Mouse (Mus musculus): ENCODE results near the gene Ppp1r26.

DNA sequence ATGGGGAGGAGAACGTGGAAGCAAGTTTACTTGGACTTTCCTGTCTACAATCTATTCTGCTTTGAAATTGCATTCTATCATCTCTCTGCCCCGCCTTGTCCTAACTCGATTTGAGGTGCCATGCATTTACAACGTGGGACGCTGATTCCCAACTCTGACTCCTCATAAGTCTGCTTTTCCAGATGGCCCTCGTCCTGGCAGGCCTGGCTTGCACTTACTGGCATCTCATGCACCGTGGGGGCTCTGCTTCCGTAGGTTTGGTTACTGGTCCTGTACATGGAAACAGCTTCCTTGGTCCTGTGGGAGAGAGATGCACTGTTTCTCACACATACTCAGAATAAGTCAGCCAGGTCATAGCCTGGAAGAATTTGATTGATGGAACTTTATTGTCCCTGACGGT is 18.3 kb downstream of the Ppp1r26 start:
- TF ChIP-seq CTCF (IDR thresholded peaks at IDR 0.05) (no peak), POLR2A (IDR thresholded peaks at IDR 0.05; ENCODE audit: insufficient read depth, low read depth, low read length) (no peak), EP300 (IDR thresholded peaks at IDR 0.05; ENCODE audit: insufficient read depth, low read depth, low read length) (no peak)

All from heart, adult 2 months (tissue).